Mouse (Mus musculus) embryonic stem cell, embryonic (primary cell): ENCODE measurements around the gene Slc9b1.

Experiments
- CTCF ChIA-PET, 4 experiments: fragments of 300-600 bp in 2 of 4; fragments of 350-600 bp in 2 of 4; sonication (Branson Sonifier 250); formaldehyde crosslinking; loops; one replicate each; lab custom pipeline; 2022; ENCODE audit warnings: inconsistent platforms in 2 of 4; lab: Charles Lee
- POLR2A ChIA-PET, 4 experiments: fragments of 300-600 bp in 2 of 4; fragments of 350-600 bp in 2 of 4; sonication (Branson Sonifier 250); formaldehyde crosslinking; loops; one replicate each; lab custom pipeline; 2022; ENCODE audit warnings: antibody characterized with exemption in 4 of 4, inconsistent platforms in 1 of 4; lab: Charles Lee

Gene Slc9b1

DNA sequence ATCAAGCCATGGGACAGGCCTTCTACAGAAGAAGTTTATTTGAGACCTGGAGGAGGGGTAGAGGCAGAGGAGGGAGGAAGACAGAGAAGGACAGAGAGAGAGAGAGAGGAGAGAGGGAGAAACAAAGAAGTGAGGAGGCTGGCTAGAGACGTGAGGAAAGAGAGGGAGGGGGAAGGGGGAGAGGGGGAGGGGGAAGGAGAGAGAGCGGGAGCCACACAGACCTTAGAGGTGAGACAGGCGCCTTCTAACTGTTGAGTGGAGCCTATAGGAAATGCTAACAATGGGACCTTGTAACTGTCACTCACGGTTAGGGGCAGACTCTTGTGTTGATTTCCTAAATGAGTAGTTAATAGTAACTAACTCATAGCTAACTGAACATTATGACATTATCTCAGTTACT lies 14.1 kb upstream of the Slc9b1 start:
- ChIA-PET CTCF (interaction anchor here in 1 of 4 experiments (0.6 kb wide), 1 partner anchor 46 kb away, joined by 9 read pairs; no protein-coding TSS in a partner anchor), POLR2A (interaction anchor here in 1 of 4 experiments (0.7 to 1.0 kb wide), 2 partner anchors 8 to 245 kb away, joined by 3 to 4 read pairs; no protein-coding TSS in a partner anchor)

DNA sequence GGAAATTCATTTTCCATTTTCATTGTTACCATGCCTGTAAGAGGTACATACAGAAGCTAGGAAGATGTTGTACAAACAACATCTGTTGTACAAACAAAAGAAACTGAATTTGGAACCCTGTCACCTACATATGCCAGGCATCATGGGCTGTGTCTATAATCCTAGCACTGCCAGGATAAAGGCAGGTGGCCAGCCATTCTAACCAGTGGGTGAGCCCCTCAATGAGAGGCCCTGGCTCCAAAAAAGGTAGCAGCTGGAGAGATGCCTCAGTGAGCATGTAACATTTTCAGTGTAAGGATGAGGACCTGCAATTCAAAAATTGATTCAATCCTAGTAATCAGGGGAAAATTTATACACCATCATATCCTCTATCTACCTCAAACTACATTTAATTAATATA lies 1.2 kb downstream of the Slc9b1 start:
- ChIA-PET POLR2A (interaction anchor here in 1 of 4 experiments (1.3 kb wide), 1 partner anchor 28 kb away, joined by 3 read pairs; no protein-coding TSS in a partner anchor), CTCF (no interaction called here)

DNA sequence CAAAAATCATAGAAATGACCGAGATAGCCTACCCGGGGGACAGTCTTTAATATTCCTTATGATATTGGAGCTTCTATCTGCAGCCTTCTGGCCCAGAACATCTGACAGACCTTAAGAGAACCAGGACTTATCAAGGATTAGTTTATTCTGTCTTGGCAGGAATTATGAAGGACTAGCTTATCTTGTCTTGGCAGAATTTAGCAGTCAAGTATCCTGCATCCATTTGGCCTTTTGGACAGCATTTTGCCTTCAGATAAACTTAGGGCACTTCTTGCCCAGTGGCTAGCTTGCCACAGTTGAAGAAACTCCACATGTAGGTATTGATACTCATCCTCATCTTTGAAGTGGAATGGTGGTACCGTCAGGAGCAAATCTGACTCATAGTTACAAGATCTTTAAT lies 4.0 kb downstream of the Slc9b1 start:
- ChIA-PET POLR2A (no interaction called here), CTCF (no interaction called here)

DNA sequence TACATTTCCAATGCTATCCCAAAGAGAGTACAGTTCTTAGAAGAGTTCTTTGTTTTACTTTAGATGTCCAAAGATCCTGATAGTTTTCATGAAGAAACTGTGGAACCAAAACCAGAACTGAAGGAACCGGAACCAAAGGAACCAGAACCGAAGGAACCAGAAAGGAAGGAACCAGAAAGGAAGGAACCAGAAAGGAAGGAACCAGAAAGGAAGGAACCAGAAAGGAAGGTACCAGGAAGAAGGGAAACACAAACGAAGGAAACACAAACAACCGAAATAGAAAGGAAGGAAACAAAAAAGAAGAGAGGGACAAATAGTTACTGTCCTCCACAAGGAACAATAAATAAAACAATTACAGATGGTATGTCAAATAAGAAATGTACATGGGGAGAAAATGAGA lies 9.6 kb downstream of the Slc9b1 start:
- ChIA-PET POLR2A (no interaction called here), CTCF (no interaction called here)

DNA sequence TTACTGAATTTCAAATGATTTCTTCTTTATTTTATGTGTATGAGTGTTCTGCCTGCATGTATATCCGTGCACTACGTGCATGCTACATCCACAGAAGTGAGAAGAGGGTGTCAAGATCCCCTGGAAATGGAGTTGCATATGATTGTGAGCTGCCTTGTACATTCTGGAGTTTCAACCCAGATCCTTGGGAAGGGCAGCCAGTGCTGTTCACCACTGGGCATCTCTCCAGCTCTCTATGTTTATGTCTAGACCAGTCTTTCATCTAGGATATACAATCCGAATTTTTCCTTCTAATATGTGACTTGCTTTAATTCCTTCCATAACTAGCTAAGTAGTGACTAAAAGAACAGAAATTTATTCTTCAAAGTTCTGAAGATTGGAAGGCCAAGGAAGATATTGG lies 28.0 kb downstream of the Slc9b1 start:
- CTCF ChIA-PET, result interaction anchor here in 1 of 4 experiments (0.7 kb wide), 1 partner anchor 27 kb away, joined by 3 read pairs; no protein-coding TSS in a partner anchor

DNA sequence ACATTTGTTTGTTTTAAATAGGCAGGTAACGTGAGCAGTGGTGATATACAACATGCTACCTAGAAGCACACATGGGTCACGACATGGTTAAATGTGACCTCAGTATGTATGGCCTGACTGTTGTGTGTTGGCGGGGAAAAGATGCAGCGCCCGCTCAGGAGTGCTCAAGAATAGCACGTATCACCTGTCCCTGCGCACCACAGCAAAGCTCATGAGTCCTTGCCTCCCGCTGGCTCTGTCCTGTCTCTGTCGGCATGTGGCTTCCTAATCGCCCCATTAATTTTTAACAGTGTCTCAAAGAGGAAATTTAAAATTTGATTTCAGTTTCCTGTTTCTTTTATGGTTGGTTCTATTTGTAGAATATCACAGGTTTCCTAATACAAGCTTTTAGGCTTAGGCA lies 29.6 kb downstream of the Slc9b1 start:
- POLR2A ChIA-PET, result interaction anchor here in 1 of 4 experiments (0.9 to 1.1 kb wide), 2 partner anchors 11 to 28 kb away, joined by 3 read pairs; no protein-coding TSS in a partner anchor
- CTCF ChIA-PET, result interaction anchor here in 1 of 4 experiments (0.6 kb wide), 1 partner anchor 113 kb away, joined by 3 read pairs; no protein-coding TSS in a partner anchor

More for the DNA sequence above, 28.0 kb downstream of the Slc9b1 start:
- POLR2A ChIA-PET, result no interaction called here

DNA sequence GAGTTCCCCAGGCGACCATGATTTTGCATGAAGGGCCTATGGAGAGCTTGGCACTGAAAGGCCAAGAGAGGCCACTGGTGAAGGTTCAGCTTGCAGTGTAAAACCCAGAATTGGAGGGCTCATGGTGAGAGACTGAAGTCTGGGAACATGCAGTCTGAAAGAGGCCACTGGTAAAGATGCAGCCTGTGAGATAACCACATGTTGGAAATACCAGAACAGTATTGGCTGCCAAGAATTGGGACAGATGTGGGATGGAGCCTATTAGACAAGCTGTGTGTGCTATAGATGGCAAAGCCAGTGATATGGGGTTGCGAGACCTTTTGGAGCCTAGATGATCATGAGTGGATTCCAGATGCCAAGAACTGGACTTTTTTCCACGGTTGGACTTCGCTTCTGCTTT lies 32.0 kb downstream of the Slc9b1 start:
- ChIA-PET CTCF (no interaction called here), POLR2A (interaction anchor here in 1 of 4 experiments (0.6 kb wide), 1 partner anchor 128 kb away, joined by 4 read pairs; no protein-coding TSS in a partner anchor)

DNA sequence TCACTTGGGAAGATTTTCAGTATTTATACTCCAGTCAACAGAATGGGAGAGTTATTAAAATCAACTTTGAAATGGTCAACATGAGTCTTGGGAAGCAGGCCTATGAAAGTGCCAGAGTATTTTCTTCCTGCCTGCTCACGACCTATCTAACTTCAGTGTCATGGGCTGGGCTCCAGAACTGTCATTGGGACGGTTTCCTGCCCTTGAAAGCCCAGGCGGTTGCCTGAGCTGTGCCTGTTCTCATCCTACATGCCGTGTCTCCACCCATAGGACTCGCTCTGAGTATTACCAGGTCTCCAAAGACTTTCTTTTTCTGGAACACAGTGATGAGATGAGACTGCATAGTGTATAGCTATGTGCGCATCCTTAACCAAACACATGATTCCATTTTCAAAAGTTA lies 45.4 kb downstream of the Slc9b1 start:
- POLR2A ChIA-PET, result no interaction called here
- CTCF ChIA-PET, result no interaction called here

DNA sequence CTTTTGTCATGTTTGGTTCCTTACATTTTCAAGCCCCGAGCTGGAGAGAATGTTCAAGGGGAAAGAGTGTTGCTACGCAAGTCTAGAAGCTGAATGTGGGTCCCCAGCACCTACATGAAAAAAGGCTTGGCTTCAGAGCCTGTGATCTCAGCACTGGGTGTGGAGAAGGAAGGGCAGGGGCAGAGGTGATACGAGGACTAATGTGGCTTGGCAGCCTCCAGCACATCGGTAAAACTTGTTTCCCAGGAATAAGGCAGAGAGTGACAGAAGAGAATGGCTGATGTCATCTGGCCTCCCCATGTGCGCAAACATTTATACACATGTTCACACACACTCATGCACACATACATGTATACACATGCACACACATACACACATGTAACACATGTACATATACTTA lies 47.3 kb downstream of the Slc9b1 start:
- CTCF ChIA-PET, result no interaction called here

DNA sequence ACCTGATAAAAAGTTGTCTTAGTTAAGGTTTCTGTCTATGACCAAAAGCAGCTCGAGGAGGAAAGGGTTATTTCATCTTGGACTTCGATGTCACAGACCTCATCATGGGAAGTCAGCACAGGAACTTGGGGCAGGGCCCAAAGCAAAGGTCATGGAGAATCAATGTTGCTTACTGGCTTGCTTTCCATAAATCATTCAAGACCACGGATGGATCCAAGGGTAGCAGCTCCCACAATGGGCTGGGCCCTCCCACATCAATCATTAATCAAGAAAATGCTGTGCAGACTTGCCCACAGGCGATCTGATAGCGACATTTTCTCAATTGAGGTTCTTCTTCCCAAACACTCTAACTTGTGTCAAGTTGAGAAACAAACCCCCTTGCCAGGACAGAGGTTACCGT lies 48.3 kb downstream of the Slc9b1 start:
- POLR2A ChIA-PET, result no interaction called here
- CTCF ChIA-PET, result no interaction called here

More for the DNA sequence above, 47.3 kb downstream of the Slc9b1 start:
- POLR2A ChIA-PET, result no interaction called here

DNA sequence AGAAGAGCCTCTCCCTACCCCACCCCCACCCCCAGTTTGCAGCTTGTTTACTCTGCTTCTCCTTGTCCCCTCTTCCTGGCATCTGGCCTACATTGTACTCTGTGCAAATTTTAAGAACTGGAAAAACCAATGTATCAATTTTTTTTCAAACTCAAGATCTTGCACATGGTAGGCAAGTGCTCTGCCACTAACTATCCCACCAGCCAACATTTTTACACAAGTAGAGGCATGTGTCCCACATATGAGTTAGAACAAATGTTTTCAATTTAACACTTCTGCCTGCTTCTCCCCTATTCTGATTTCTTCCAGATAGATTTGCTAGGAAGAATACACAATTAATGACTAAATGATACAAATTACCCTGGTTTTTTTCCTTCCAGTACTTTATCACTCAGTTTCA lies 49.3 kb downstream of the Slc9b1 start:
- CTCF ChIA-PET, result no interaction called here
- POLR2A ChIA-PET, result no interaction called here

DNA sequence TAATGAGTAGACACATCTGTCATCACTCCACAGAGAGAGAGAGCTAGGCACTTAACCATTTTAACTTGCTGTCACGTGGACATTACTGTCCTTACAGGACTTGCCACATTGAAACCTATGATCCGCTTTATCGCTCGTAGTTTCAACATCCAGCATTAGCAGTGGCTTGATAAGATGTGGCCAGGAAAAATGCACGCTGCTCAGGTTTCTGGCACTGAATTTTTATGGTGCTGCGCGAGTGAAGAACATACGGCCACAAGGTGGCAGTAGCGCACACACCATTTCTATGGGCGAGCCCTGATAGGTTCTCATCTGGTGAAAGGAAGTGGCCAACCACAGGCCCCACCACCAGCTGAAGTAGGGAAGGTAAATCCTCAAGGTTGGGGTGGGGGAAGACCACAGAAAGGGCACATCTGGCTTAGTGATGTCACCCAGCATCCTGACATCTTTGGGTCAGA lies 54.4 kb downstream of the Slc9b1 start:
- ChIA-PET CTCF (interaction anchor here (0.5 to 5.4 kb wide), 20 partner anchors 9 to 1921 kb away, joined by 3 to 39 read pairs (median 4); partner anchors contain the start of genes Bdh2 (in 2 of the 4) and Cisd2 (in 1 of the 4)), POLR2A (interaction anchor here in 3 of 4 experiments (0.5 to 4.0 kb wide), 7 partner anchors 8 to 792 kb away, joined by 3 to 16 read pairs (median 4); partner anchors contain the start of genes Ube2d3 (in 3 of the 3) and Cisd2 (in 1 of the 3))

DNA sequence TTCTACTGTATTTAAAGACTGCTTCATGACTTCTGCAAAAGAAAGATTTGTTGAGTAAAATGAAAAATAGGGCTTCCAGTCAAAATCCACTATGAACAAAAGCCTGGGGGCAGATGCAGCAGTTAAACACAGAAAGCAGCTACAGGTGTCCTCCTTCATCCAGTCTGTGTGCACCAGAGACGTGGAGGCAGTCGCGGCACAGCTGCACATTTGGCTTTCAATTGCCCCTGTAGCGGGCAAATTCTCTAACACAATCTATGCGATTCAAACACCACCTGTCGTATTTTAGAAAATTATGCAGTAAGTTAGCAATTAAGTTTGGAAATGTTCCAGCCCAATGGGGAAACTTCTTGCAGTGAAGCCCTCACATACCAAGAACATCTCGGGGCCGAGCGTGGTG lies 55.4 kb downstream of the Slc9b1 start:
- POLR2A ChIA-PET, result interaction anchor here in 3 of 4 experiments (0.7 to 4.0 kb wide), 10 partner anchors 15 to 328 kb away, joined by 3 to 16 read pairs (median 4); partner anchors contain the start of genes Ube2d3 (in 3 of the 3) and Cisd2 (in 1 of the 3)
- CTCF ChIA-PET, result interaction anchor here (0.6 to 5.4 kb wide), 18 partner anchors 11 to 422 kb away, joined by 3 to 39 read pairs (median 4); partner anchors contain the start of genes Bdh2 (in 1 of the 4) and Slc39a8 (in 1 of the 4)

DNA sequence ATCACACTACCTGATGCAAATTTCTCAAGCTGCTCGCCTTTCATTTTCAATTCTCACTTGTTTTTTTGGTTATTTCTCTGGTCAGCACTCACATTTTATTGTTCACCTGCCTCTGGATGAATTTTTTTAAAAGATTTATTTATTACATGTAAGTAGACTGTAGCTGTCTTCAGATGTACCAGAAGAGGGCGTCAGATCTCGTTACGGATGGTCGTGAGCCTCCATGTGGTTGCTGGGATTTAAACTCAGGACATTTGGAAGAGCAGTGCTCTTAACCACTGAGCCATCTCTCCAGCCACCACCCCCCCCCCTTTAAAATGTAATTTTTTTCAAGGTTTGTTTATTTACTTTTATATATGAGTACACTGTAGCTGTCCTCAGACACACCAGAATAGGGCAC lies 56.0 kb downstream of the Slc9b1 start:
- POLR2A ChIA-PET, result interaction anchor here in 2 of 4 experiments (0.6 to 4.0 kb wide), 9 partner anchors 14 to 327 kb away, joined by 3 to 16 read pairs (median 3); partner anchors contain the start of genes Cisd2 (in 1 of the 2) and Ube2d3 (in 1 of the 2)
- CTCF ChIA-PET, result interaction anchor here in 3 of 4 experiments (0.6 to 5.4 kb wide), 16 partner anchors 14 to 421 kb away, joined by 3 to 39 read pairs (median 4); partner anchors contain the start of genes Bdh2 (in 1 of the 3) and Slc39a8 (in 1 of the 3)

DNA sequence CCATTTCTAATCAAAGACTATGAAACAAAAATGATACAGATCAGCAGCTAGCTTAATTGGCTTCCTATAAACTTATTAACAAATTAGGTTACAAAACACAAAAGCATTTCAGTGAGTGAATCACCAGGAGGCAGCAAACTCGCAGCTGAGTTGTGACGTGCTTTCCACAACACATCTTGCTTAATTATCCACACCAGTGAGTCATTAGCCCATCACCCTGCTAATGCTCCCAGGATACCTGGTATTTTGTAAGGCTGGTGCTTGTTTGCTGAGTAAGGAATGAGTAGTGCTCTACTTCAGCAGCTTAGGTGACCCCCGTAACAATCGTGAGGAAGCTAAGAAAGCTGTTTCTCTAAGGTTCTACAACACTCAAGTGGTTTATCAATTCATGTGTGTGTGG lies 56.8 kb downstream of the Slc9b1 start:
- CTCF ChIA-PET, result interaction anchor here in 3 of 4 experiments (0.6 to 5.4 kb wide), 9 partner anchors 13 to 327 kb away, joined by 3 to 39 read pairs (median 3); partner anchors contain the start of gene Bdh2 (in 1 of the 3)
- POLR2A ChIA-PET, result interaction anchor here in 3 of 4 experiments (0.6 to 4.0 kb wide), 7 partner anchors 14 to 138 kb away, joined by 3 to 16 read pairs (median 4); partner anchors contain the start of gene Ube2d3 (in 1 of the 3)

DNA sequence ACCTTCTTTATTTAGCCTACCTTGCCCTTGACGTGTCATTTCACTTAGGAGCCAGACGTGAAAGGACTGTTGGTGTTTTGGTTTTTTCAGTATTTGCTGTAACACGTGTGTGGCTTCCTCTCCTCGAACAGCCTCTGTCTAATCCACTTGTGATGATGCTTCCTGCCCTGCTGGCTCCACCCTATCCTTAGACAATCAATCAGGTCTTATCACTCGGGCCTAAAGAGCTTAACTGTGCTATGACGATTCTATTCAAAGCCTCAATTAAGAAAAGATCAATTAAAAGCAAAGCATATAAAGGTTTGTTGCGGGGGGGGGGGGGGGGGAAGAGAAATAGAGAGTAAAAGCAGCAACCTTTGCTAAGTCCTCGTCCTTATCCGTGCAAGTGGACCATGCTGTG lies 59.5 kb downstream of the Slc9b1 start:
- ChIA-PET POLR2A (interaction anchor here in 2 of 4 experiments (0.6 to 1.6 kb wide), 2 partner anchors 13 to 31 kb away, joined by 3 to 5 read pairs; partner anchors contain the start of gene Ube2d3 (in 1 of the 2)), CTCF (interaction anchor here in 1 of 4 experiments (0.9 to 1.8 kb wide), 2 partner anchors 318 to 324 kb away, joined by 3 to 7 read pairs; no protein-coding TSS in a partner anchor)

DNA sequence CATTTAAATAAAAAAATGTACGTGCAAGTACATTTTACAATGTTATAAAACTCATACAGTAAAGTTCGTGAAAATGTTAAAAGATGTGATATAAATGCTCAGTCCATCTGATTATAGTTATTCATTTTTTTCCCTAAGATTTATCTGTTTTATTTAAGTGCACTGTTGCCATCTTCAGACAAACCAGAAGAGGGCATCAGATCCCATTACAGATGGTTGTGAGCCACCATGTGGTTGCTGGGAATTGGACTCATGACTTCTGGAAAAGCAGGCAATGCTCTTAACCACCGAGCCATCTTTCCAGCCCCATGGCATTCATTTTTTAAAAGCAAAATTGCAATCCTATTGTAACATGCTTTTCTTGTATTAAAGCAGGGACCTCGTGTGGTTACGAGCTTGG lies 61.4 kb downstream of the Slc9b1 start:
- ChIA-PET CTCF (interaction anchor here (0.5 to 1.6 kb wide), 10 partner anchors 12 to 1475 kb away, joined by 3 to 11 read pairs (median 4); partner anchors contain the start of gene Bdh2 (in 2 of the 4)), POLR2A (interaction anchor here in 1 of 4 experiments (0.8 to 2.3 kb wide), 4 partner anchors 9 to 29 kb away, joined by 3 to 7 read pairs (median 4); partner anchors contain the start of genes Cisd2 and Ube2d3)

DNA sequence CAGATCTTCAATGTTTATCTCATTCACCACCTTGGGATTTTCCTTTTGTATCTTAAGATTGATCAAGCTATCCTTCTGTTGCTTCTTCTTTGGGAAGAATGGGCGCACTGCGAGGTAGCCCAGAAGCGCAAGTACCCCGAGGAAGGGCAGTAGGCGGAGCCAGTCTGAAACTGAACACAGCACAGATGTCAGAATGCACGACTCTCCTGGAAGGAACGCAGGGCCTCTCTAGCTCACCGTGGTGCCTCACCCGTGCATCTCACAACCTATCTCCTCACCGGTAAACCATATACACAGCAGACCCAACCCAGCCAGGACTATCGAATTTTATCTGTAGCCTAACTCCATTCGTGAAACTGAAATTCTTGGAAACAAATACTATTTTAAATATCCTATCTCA lies 63.2 kb downstream of the Slc9b1 start:
- ChIA-PET POLR2A (interaction anchor here in 3 of 4 experiments (0.5 to 2.3 kb wide), 9 partner anchors 9 to 28 kb away, joined by 3 to 6 read pairs (median 4); partner anchors contain the start of genes Cisd2 (in 2 of the 3) and Ube2d3 (in 1 of the 3)), CTCF (interaction anchor here in 2 of 4 experiments (0.7 to 1.5 kb wide), 2 partner anchors 9 kb away, joined by 3 to 4 read pairs; no protein-coding TSS in a partner anchor)

DNA sequence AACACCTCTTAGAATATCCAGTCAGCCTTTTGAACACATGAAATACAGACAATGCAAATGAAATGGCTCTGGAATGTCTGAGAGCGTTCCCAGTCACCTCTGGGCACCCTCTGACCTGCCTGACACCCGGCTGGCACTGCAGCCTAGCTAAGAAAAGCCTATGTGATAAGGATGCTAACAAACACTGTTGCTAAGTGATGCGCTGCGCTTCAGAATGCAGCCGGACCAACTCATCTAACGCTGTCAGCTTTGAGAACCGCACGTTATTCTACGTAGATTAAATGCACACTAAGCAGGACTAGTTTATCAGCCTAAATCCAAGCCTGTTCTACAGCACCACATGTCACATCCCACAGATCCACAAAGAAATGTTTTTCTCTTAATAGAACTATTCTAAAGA lies 64.0 kb downstream of the Slc9b1 start:
- POLR2A ChIA-PET, result interaction anchor here in 2 of 4 experiments (0.9 to 1.6 kb wide), 4 partner anchors 10 to 27 kb away, joined by 4 to 5 read pairs (median 4); partner anchors contain the start of genes Cisd2 (in 1 of the 2) and Ube2d3 (in 1 of the 2)
- CTCF ChIA-PET, result interaction anchor here in 1 of 4 experiments (1.5 kb wide), 1 partner anchor 10 kb away, joined by 4 read pairs; no protein-coding TSS in a partner anchor
